Mouse (Mus musculus) kidney, adult 11 months (tissue): ENCODE data around the gene Npb.
"Not testable (repeated sequence)": the region's sequence is repeated elsewhere in the genome, so short reads cannot be mapped to it uniquely, and the experiment has no call there.

Source experiments
- DNase-seq: peaks from one replicate; pipeline ENCODE4 v3.0.0; 2022

Gene Npb

GRCm38 (mm10) chr11:120608241-120609034 is at the start of gene Npb:
Gene Npb (plus strand): TSS chr11:120608477.
- no peak for DNase-seq

GRCm38 (mm10) chr11:120558843-120559242 is 49.4 kb upstream of the Npb start:
- DNase-seq: not testable (repeated sequence)

GRCm38 (mm10) chr11:120560952-120561728 is 47.1 kb upstream of the Npb start:
- no peak for DNase-seq

GRCm38 (mm10) chr11:120562949-120563348 is 45.3 kb upstream of the Npb start:
- no peak for DNase-seq

GRCm38 (mm10) chr11:120565114-120565513 is 43.2 kb upstream of the Npb start:
- no peak for DNase-seq

GRCm38 (mm10) chr11:120568324-120568723 is 40.0 kb upstream of the Npb start:
- DNase-seq: no peak

GRCm38 (mm10) chr11:120571122-120571521 is 37.2 kb upstream of the Npb start:
- no peak for DNase-seq

- DNase-seq: no peak
Measured at GRCm38 (mm10) chr11:120571754-120572416, 36.4 kb upstream of the Npb start.

GRCm38 (mm10) chr11:120572417-120572751 is 35.9 kb upstream of the Npb start:
- no peak for DNase-seq

- peak; percentile 100 for DNase-seq
Measured at GRCm38 (mm10) chr11:120572752-120573584, 35.3 kb upstream of the Npb start, which contains the start of gene P4hb. Gene P4hb (minus strand): TSS chr11:120573253.

GRCm38 (mm10) chr11:120573585-120574277 is 34.5 kb upstream of the Npb start:
- peak; percentile 32 for DNase-seq

- DNase-seq: no peak
Measured at GRCm38 (mm10) chr11:120574278-120574600, 34.0 kb upstream of the Npb start.

- no peak for DNase-seq
Measured at GRCm38 (mm10) chr11:120575046-120575445, 33.2 kb upstream of the Npb start.

- no peak for DNase-seq
Measured at GRCm38 (mm10) chr11:120575940-120576339, 32.3 kb upstream of the Npb start.

GRCm38 (mm10) chr11:120576365-120576981 is 31.8 kb upstream of the Npb start:
- DNase-seq: peak; percentile 92

- DNase-seq: peak; percentile 77
Measured at GRCm38 (mm10) chr11:120577211-120578023, 30.9 kb upstream of the Npb start.

GRCm38 (mm10) chr11:120578024-120578693 is 30.1 kb upstream of the Npb start:
- peak; percentile 71 for DNase-seq

GRCm38 (mm10) chr11:120578694-120579243 is 29.5 kb upstream of the Npb start:
- peak; percentile 39 for DNase-seq

- DNase-seq: peak; percentile 63
Measured at GRCm38 (mm10) chr11:120579316-120580107, 28.8 kb upstream of the Npb start.
